Mouse (Mus musculus) left cerebral cortex, adult 11 months (tissue): ENCODE measurements around the gene Smpd2.

Source experiments
- DNase-seq: peaks from one replicate; pipeline ENCODE4 v3.0.0; 2022; ENCODE audit warnings: low spot score

The Smpd2 gene

GRCm38 (mm10) chr10:41488877-41489276, 1.3 kb downstream of the Smpd2 start:
- DNase-seq = no peak

DNA sequence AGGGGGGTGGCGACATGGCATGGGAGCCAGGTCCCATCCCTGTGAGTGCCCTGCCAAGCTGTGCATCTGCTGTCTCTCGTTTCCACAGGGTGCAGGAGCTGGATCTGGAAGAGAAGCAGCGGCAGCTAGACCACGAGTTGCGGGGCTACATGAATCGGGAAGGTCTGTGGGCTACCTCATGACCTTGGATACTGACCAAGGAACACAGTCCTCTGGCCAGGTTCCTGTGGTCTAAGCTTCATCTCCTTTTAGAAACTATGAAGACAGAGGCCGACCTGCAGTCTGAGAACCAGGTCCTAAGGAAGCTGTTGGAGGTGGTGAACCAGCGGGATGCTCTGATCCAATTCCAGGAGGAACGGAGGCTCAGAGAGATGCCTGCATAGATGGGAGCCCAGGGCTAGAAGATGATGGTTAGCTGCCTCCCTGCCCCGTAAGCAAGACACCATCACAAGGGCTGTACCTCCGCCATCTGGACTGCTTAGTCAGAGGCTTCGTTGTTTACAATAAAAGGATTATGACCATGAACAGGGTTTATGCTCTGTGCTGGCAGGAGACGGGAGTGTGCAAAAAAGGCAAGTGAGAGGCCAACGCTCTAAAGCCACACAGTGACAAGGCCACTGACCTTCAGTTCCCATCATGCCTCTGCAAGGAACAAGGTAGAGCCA, 3.5 kb downstream of the Smpd2 start:
- no peak for DNase-seq

GRCm38 (mm10) chr10:41485778-41486177, 4.4 kb downstream of the Smpd2 start:
- no peak for DNase-seq

GRCm38 (mm10) chr10:41482446-41482845, 7.7 kb downstream of the Smpd2 start:
- no peak for DNase-seq

- DNase-seq = no peak
These were observed 9.0 kb downstream of the Smpd2 start for GRCm38 (mm10) chr10:41480938-41481880.

GRCm38 (mm10) chr10:41479961-41480360, 10.2 kb downstream of the Smpd2 start:
- DNase-seq = no peak

- DNase-seq = peak; percentile 48
These were observed 12.6 kb downstream of the Smpd2 start for GRCm38 (mm10) chr10:41477278-41478181.

- DNase-seq = no peak
These were observed 13.2 kb downstream of the Smpd2 start for GRCm38 (mm10) chr10:41477018-41477277.

DNA sequence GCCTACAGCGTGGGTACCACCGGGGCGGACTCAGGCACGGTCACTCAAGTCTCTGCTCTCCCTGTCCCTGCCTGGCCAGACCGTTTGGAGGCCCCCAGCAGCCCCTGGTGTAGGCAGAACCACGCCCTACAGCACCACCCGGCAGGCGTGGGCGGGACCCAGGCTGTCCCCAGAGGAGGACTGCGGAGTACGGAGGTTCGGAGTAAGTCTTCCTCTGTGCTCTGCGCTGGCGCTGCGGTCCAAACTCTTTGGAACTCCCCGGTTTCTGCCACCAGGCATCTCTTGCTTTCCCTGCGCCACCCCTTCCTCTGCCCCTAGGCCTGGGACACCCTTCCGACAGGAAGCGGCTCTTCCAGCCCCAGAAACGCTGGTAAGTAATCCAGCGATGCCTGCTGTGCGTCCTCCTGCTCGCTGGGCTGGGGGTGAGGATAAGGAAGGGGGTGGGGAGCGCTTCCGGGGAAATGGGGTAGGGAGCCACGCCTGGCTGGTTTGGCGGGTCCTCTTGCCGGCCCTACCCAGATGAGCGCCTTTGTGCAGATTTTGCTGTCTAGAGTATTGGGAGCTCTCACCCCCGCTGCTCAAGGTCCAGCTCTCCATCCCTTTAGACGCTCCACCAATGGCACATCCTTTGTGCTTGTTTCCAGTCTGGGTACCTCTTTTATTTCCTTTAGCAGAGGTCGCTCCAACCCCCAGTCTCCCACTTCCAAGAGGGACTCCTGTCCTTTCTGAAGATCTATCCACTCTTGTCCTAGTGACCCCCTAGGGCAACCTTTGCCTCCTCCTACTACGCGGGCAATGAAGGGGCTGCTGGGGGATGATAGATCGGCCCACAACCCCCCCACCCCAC, 13.8 kb downstream of the Smpd2 start, which contains the start of gene Mical1:
Gene Mical1, plus strand, starts transcription at position 144 of the 847 bp plus-strand sequence.
- peak; percentile 34 for DNase-seq

- DNase-seq = no peak
These were observed 15.2 kb downstream of the Smpd2 start for GRCm38 (mm10) chr10:41474981-41475391.

DNA sequence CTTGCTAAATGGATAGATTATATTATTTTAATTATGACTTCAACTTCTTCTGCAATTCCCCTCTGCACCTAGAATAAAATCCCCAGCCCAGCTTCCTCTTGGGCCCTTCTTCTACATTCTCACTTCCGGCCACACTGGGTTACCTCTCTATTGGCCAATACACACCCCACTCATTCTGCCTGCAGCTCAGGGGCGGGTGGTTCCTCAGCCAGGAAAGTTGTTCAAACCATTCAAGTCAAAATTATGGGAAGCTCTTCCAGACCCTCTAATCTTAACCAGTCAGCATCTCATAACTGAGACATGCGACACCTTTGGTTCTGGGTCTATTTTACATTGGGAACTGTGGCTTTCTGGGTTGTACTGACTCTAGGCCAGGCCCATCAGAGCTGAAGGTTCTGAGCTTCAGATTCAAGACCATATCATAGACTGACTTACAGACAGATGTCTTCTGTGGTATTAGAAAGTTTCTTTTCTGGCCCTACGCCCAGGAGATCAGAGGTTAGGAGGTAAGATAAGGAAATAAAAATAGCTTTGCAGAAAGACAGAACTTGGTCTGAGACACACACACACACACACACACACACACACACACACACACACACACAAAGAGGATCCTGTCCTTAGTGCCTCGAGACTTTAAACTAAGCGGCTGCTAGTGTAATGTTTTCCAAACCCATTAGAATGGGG, 16.2 kb downstream of the Smpd2 start:
- DNase-seq = no peak

- DNase-seq = no peak
These were observed 17.1 kb downstream of the Smpd2 start for GRCm38 (mm10) chr10:41472962-41473481.

GRCm38 (mm10) chr10:41472534-41472933, 17.6 kb downstream of the Smpd2 start:
- no peak for DNase-seq

DNA sequence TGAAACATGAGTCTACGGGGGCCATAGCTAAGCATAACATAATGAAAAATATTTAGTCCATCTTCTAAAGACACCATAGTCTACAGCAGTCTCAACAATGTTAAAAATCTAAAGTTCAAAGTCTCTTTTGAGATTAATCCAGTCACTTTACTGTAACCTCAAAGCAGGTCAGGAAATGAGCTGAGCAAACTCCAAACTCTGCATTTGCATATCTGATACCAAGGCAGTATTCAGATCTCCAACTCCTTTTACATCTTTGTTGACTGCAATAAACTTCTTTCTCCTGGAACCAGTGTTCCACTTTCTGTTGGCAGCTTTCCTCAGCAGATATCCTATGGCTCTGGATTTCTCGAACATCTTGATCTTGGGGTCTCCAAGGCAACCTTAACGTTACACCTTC, 19.5 kb downstream of the Smpd2 start:
- no peak for DNase-seq

GRCm38 (mm10) chr10:41467325-41467724, 22.8 kb downstream of the Smpd2 start:
- DNase-seq = no peak

GRCm38 (mm10) chr10:41464401-41464955, 25.7 kb downstream of the Smpd2 start:
- DNase-seq = no peak

DNA sequence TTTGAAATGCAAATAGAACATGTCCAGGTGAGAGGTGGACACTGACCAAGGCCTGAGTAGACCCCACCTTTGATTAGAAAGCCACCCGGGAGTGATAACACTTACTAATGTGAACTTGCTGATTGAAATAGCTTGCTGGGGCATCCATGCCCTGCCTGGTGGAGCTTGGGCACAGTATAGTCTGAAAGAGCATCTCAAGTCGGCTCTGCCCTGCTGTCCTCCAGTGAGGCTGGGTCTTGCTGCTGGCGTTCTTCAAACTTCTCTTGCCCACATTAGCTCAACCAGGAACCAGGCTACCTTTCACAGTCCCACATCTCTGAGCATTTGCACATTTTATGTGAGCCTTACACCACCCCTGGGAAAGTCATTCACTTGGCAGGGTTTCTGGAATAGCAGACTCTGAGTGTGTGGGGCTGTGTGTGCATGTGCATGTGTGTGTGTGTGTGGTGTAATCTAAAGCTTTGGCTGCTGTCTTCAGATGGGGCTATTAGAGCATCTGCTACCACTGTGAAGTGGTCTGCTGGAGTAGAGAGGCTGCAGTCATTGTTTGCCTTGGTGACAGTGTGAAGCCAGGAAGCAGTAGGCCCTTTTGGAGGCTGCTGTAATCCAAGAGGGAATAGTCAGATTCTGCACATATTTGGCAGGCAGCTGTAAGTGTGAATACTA, 29.0 kb downstream of the Smpd2 start:
- DNase-seq = no peak

DNA sequence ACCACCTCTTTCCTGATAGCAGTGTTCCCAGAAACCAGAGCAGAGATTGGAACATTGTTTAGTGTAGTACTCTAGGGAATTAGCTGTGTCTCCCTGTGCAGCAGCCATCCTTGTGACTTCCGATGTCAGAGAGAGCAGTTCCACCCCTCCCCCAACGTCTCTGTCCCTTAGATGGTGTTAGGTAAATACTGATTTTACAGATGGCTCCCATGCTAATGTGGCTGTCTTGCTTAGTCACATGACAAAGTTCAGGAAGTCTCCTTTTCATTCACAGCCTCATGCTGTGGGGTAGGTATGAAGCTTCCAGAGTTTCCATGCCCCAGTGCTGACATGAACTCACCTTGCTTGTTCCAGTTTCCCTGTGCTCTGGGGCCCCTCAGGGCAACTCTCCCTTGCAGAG, 29.7 kb downstream of the Smpd2 start:
- no peak for DNase-seq

- no peak for DNase-seq
These were observed 30.2 kb downstream of the Smpd2 start for GRCm38 (mm10) chr10:41459990-41460389.

DNA sequence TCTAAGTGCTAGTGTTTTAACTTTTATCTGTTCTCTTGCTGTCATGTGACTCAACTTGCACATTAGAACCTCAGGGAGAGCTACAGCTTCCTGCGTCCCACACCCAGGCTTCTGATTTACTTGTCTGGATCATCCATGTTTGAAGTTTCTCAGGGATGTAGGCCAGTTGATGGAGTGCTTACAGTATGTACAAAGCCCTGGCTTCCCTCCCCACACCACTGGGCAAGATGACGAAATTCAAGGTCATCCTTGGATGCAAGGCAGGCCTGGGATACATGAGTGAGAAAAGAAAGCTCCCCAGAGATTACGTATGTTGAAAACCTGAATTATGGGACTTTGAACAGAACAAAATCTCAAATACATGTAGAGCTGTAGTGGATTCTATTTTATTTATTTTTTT, 37.4 kb downstream of the Smpd2 start:
- no peak for DNase-seq
